Mouse (Mus musculus) bone marrow, adult 2 months (tissue): ENCODE measurements at regions not wholly inside any gene's neighbourhood (a gene's known extent, or its start where the extent isn't known, plus 50 kb on each side); places are given as distances from the start of the nearest gene placed in this dataset.

ENCODE experiments used
- H3K27ac ChIP-seq: fragments of 200-500 bp; 2 replicates; pipeline ENCODE4 v1.5.1; 2012; ENCODE audit warnings: low read depth, mild to moderate bottlenecking, control low read depth, inconsistent platforms, low read length; ENCODE audit not compliant: control insufficient read depth, poor library complexity, insufficient read depth
- H3K4me1 ChIP-seq: fragments of 200-500 bp; 2 replicates; pipeline ENCODE4 v1.6.1; 2011; ENCODE audit warnings: low read length; ENCODE audit not compliant: control insufficient read depth, insufficient read depth
- H3K4me3 ChIP-seq: fragments of 200-500 bp; replicated peaks from 2 replicates; pipeline ENCODE3; 2011; ENCODE audit warnings: mild to moderate bottlenecking, low read depth, low read length, control low read depth; ENCODE audit not compliant: control insufficient read depth
- CTCF ChIP-seq: fragments of 200-500 bp; IDR thresholded peaks from 2 replicates; pipeline ENCODE4 v1.5.1; 2011; ENCODE audit warnings: low read length, control low read depth; ENCODE audit not compliant: control insufficient read depth, insufficient read depth
- POLR2A ChIP-seq: fragments of 200-500 bp; IDR thresholded peaks from 2 replicates; pipeline ENCODE4 v1.6.1; 2011; ENCODE audit warnings: low read depth, mild to moderate bottlenecking, control low read depth, low read length, borderline replicate concordance; ENCODE audit not compliant: control insufficient read depth
- WGBS: fragments of 180-500 bp; shearing (Covaris S2); methylation state at CpG from one replicate; pipeline ENCODE4 v1.1.7; 2018; 5-methylcytosine and 5-hydroxymethylcytosine counted together

GRCm38 (mm10) chr16:30888556-30889323 is 192.5 kb downstream of the Xxylt1 start:
- Histone ChIP-seq H3K27ac (no peak overlapping the region), H3K4me3 (no peak overlapping the region), H3K4me1 (no peaks in the 10 kb centered on the region)
- 75% methylated on average over 3 of the region's 3 CpGs for WGBS
- TF ChIP-seq CTCF = no peak
- TF ChIP-seq POLR2A = no peak

GRCm38 (mm10) chr16:30892606-30893005 is 188.6 kb downstream of the Xxylt1 start:
- no peak overlapping the region for H3K27ac ChIP-seq
- H3K4me3 ChIP-seq = no peak overlapping the region
- no peak for TF ChIP-seq CTCF
- no peak for TF ChIP-seq POLR2A
- no peaks in the 10 kb centered on the region for H3K4me1 ChIP-seq
- 89% methylated on average over 6 of the region's 6 CpGs for WGBS

- TF ChIP-seq CTCF = no peak
- TF ChIP-seq POLR2A = no peak
- no peak overlapping the region for H3K4me3 ChIP-seq
- H3K4me1 ChIP-seq = no peaks in the 10 kb centered on the region
- H3K27ac ChIP-seq = no peak overlapping the region
These were observed 187.1 kb downstream of the Xxylt1 start for GRCm38 (mm10) chr16:30894086-30894485.

GRCm38 (mm10) chr16:30895021-30895420 is 186.2 kb downstream of the Xxylt1 start:
- TF ChIP-seq CTCF = no peak
- no peak for TF ChIP-seq POLR2A
- 84% methylated on average over 4 of the region's 4 CpGs for WGBS

GRCm38 (mm10) chr16:30897371-30897770 is 183.9 kb downstream of the Xxylt1 start:
- Histone ChIP-seq H3K4me3 (no peak overlapping the region), H3K4me1 (no peaks in the 10 kb centered on the region), H3K27ac (no peak overlapping the region)
- no peak for TF ChIP-seq POLR2A
- TF ChIP-seq CTCF = no peak
- 74% methylated on average over 3 of the region's 3 CpGs for WGBS

More at GRCm38 (mm10) chr16:30895021-30895420, 186.2 kb downstream of the Xxylt1 start:
- Histone ChIP-seq H3K4me1 (no peaks in the 10 kb centered on the region), H3K4me3 (no peak overlapping the region), H3K27ac (no peak overlapping the region)

GRCm38 (mm10) chr16:30900121-30900520 is 181.1 kb downstream of the Xxylt1 start:
- Histone ChIP-seq H3K27ac (no peak overlapping the region), H3K4me1 (no peaks in the 10 kb centered on the region), H3K4me3 (no peak overlapping the region)
- TF ChIP-seq CTCF = no peak
- no peak for TF ChIP-seq POLR2A
- WGBS = 86% methylated on average over 2 of the region's 2 CpGs

- TF ChIP-seq POLR2A (no peak), CTCF (no peak)
- Histone ChIP-seq H3K4me3 (no peak overlapping the region), H3K4me1 (no peaks in the 10 kb centered on the region), H3K27ac (no peak overlapping the region)
These were observed 179.9 kb downstream of the Xxylt1 start for GRCm38 (mm10) chr16:30901309-30901708.
